Mouse (Mus musculus) brain, embryonic 14.5 days (tissue): ENCODE measurements around the gene Chtop.

Source experiments
- CTCF ChIP-seq: fragments of 200-500 bp; IDR thresholded peaks from 2 replicates; pipeline ENCODE4 v1.5.1; 2012; ENCODE audit warnings: inconsistent platforms, mild to moderate bottlenecking, moderate library complexity, borderline replicate concordance; ENCODE audit not compliant: insufficient read depth, insufficient read length; ENCODE audit errors: extremely low read depth
- POLR2A ChIP-seq: fragments of 200-500 bp; IDR thresholded peaks from 2 replicates; pipeline ENCODE4 v1.6.1; 2012; ENCODE audit warnings: mild to moderate bottlenecking, inconsistent platforms, borderline replicate concordance; ENCODE audit not compliant: poor library complexity, insufficient read depth, insufficient read length, severe bottlenecking; ENCODE audit errors: extremely low read depth

DNA sequence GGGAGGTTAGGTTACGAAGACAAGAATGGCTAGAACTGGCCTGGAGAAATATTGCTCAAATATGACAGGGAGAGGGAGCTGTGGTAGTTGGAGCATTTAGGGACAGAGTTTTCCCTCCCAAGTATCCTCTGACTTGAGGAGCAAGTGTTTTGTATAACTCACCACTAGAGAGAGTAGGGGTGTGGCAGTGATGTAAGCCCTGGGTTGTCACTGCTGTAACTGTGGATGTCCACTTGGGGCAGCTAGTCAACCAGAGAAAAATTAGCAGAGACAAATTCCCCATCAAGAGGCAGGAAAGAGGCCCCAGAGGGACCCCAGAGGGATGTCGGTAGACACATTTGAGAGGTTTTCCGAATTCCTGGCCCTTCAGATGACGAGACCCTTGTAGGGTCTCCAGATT lies 16.1 kb upstream of the Chtop start:
- peak; percentile 41; the same call in 1 of the 2 replicates for TF ChIP-seq CTCF
- TF ChIP-seq POLR2A: no peak
